Mouse (Mus musculus) midbrain, embryonic 15.5 days (tissue): ENCODE results near the gene Tent5b. TPM values are rescaled to one million over a fixed set of nuclear protein-coding genes. Genes with fewer than 3 reads are reported as not detected.
"Not testable (repeated sequence)": the region's sequence is repeated elsewhere in the genome, so short reads cannot be mapped to it uniquely, and the experiment has no call there.

Experiments used
- ATAC-seq: fragments of 200-750 bp; cut with Nextera tagmentation; replicated peaks from 2 replicates; pipeline ENCODE4 v1.8.0; 2017; ENCODE audit warnings: moderate TSS enrichment
- H3K27ac ChIP-seq: fragments of 300-500 bp; sonication (generic); 2 replicates; pipeline ENCODE4 v1.5.1; 2015; ENCODE audit warnings: mild to moderate bottlenecking, inconsistent platforms
- H3K27me3 ChIP-seq: fragments of 300-500 bp; sonication (generic); replicated peaks from 2 replicates; pipeline ENCODE4 v1.6.1; 2015; ENCODE audit warnings: inconsistent platforms
- H3K36me3 ChIP-seq: fragments of 300-500 bp; sonication (generic); replicated peaks from 2 replicates; pipeline ENCODE4 v1.6.1; 2015; ENCODE audit warnings: inconsistent platforms
- H3K4me1 ChIP-seq: fragments of 300-500 bp; sonication (generic); 2 replicates; pipeline ENCODE4 v1.6.1; 2015; ENCODE audit warnings: inconsistent platforms
- H3K4me2 ChIP-seq: fragments of 300-500 bp; sonication (generic); 2 replicates; pipeline ENCODE4 v1.6.1; 2015; ENCODE audit warnings: inconsistent platforms, mild to moderate bottlenecking, moderate library complexity
- H3K4me3 ChIP-seq: fragments of 300-500 bp; sonication (generic); 2 replicates; pipeline ENCODE4 v1.5.1; 2015; ENCODE audit warnings: mild to moderate bottlenecking, inconsistent platforms
- H3K9ac ChIP-seq: fragments of 300-500 bp; sonication (generic); 2 replicates; pipeline ENCODE4 v1.6.1; 2015; ENCODE audit warnings: mild to moderate bottlenecking, inconsistent platforms
- H3K9me3 ChIP-seq: fragments of 300-500 bp; sonication (generic); 2 replicates; pipeline ENCODE4 v1.6.1; 2016; ENCODE audit warnings: inconsistent platforms
- WGBS: fragments of 180-500 bp; shearing (Covaris S2); methylation state at CpG from one replicate; pipeline ENCODE4 v1.1.7; 2015; ENCODE audit warnings: mixed read lengths; 5-methylcytosine and 5-hydroxymethylcytosine counted together
- polyA plus RNA-seq: library from polyadenylated mRNA; unstranded; fragments of >200 nt; fragmentation: Nextera tagmentation; extraction: Ambion mirVana; gene quantifications from 2 replicates; pipeline ENCODE4 v1.2.1, GENCODE M21; 2015

The Tent5b gene
- polyA plus RNA-seq, 1 experiment from 2014 or later = 0.37 TPM

GRCm38 (mm10) chr4:133511050-133511449 lies 31.1 kb downstream of the Tent5b start:
- Histone ChIP-seq H3K27ac (no peak overlapping the region), H3K36me3 (no peaks in the 10 kb centered on the region), H3K9ac (no peak overlapping the region), H3K4me2 (no peak overlapping the region), H3K4me3 (no peak overlapping the region), H3K27me3 (peaks cover 2% of the 10 kb centered on the region; the same call in 1 of the 2 replicates), H3K9me3 (no peaks in the 10 kb centered on the region), H3K4me1 (no peaks in the 10 kb centered on the region)
- 80% methylated on average over 5 of the region's 5 CpGs for WGBS
- ATAC-seq = no peak

GRCm38 (mm10) chr4:133512511-133512910 lies 32.6 kb downstream of the Tent5b start:
- not testable (repeated sequence) for ATAC-seq, H3K4me2 ChIP-seq, H3K9me3 ChIP-seq, H3K9ac ChIP-seq, H3K27me3 ChIP-seq, H3K36me3 ChIP-seq, H3K4me3 ChIP-seq, H3K4me1 ChIP-seq, H3K27ac ChIP-seq
- WGBS = 62% methylated on average over 5 of the region's 5 CpGs

- WGBS = 7% methylated on average over 8 of the region's 8 CpGs
- H3K4me1 ChIP-seq = no peaks in the 10 kb centered on the region
- no peaks in the 10 kb centered on the region for H3K36me3 ChIP-seq
- H3K27me3 ChIP-seq = peaks cover 11% of the 10 kb centered on the region
- no peak overlapping the region for H3K27ac ChIP-seq
- H3K4me3 ChIP-seq = no peak overlapping the region
- H3K4me2 ChIP-seq = no peak overlapping the region
- H3K9ac ChIP-seq = no peak overlapping the region
- no peak for ATAC-seq
- no peaks in the 10 kb centered on the region for H3K9me3 ChIP-seq
Measured at GRCm38 (mm10) chr4:133512972-133513371, 33.0 kb downstream of the Tent5b start.

- Histone ChIP-seq H3K4me2 (peak within 1 kb of the TSS; percentile 33), H3K4me3 (peak within 1 kb of the TSS; percentile 27), H3K9ac (no peak within 1 kb of the TSS), H3K4me1 (peaks cover 8% of the 10 kb centered on the region; the same call in 1 of the 2 replicates), H3K9me3 (no peaks in the 10 kb centered on the region), H3K27ac (no peak within 1 kb of the TSS), H3K36me3 (no peaks in the 10 kb centered on the region), H3K27me3 (peaks cover 42% of the 10 kb centered on the region)
- no peak for ATAC-seq
- 4% methylated on average over 54 of the region's 69 CpGs for WGBS
Measured at GRCm38 (mm10) chr4:133518601-133519368, 38.9 kb downstream of the Tent5b start, which contains the start of gene Kdf1. Gene Kdf1, plus strand, starts transcription at chr4:133518963.

- WGBS = 5% methylated on average over 25 of the region's 25 CpGs
- H3K27me3 ChIP-seq = peaks cover 42% of the 10 kb centered on the region
- no peak for ATAC-seq
Measured at GRCm38 (mm10) chr4:133519369-133519665, 39.4 kb downstream of the Tent5b start.

GRCm38 (mm10) chr4:133521502-133521901 lies 41.6 kb downstream of the Tent5b start:
- Histone ChIP-seq H3K36me3 (no peaks in the 10 kb centered on the region), H3K4me2 (no peak overlapping the region), H3K27ac (no peak overlapping the region), H3K4me3 (no peak overlapping the region), H3K27me3 (peaks cover 42% of the 10 kb centered on the region), H3K4me1 (peaks cover 8% of the 10 kb centered on the region; the same call in 1 of the 2 replicates), H3K9ac (no peak overlapping the region), H3K9me3 (no peaks in the 10 kb centered on the region)
- no peak for ATAC-seq
- 72% methylated on average over 2 of the region's 2 CpGs for WGBS

More at GRCm38 (mm10) chr4:133519369-133519665, 39.4 kb downstream of the Tent5b start:
- Histone ChIP-seq H3K4me2 (peak overlapping the region; percentile 33), H3K4me1 (peaks cover 8% of the 10 kb centered on the region; the same call in 1 of the 2 replicates), H3K27ac (no peak overlapping the region), H3K9me3 (no peaks in the 10 kb centered on the region), H3K36me3 (no peaks in the 10 kb centered on the region), H3K4me3 (peak overlapping the region; percentile 27), H3K9ac (no peak overlapping the region)

GRCm38 (mm10) chr4:133527788-133528187 lies 47.9 kb downstream of the Tent5b start:
- no peak for ATAC-seq
- Histone ChIP-seq H3K9ac (no peak overlapping the region), H3K9me3 (no peaks in the 10 kb centered on the region), H3K36me3 (peaks cover 20% of the 10 kb centered on the region), H3K4me2 (no peak overlapping the region), H3K27ac (no peak overlapping the region), H3K4me3 (no peak overlapping the region), H3K27me3 (no peaks in the 10 kb centered on the region), H3K4me1 (no peaks in the 10 kb centered on the region)
- whole genome bisulfite sequencing = 76% methylated on average over 16 of the region's 16 CpGs

- H3K4me2 ChIP-seq = no peak overlapping the region
- no peak overlapping the region for H3K4me3 ChIP-seq
- H3K27ac ChIP-seq = no peak overlapping the region
- ATAC-seq = no peak
- peaks cover 39% of the 10 kb centered on the region for H3K36me3 ChIP-seq
- H3K9me3 ChIP-seq = no peaks in the 10 kb centered on the region
- H3K4me1 ChIP-seq = no peaks in the 10 kb centered on the region
- no peak overlapping the region for H3K9ac ChIP-seq
- no peaks in the 10 kb centered on the region for H3K27me3 ChIP-seq
- 91% methylated on average over 3 of the region's 3 CpGs for WGBS
Measured at GRCm38 (mm10) chr4:133532777-133533176, 52.8 kb downstream of the Tent5b start.

GRCm38 (mm10) chr4:133536081-133536480 lies 56.1 kb downstream of the Tent5b start:
- 87% methylated on average over 3 of the region's 3 CpGs for WGBS
- Histone ChIP-seq H3K27ac (no peak overlapping the region), H3K9ac (no peak overlapping the region), H3K9me3 (no peaks in the 10 kb centered on the region), H3K4me1 (no peaks in the 10 kb centered on the region), H3K36me3 (peaks cover 48% of the 10 kb centered on the region), H3K4me3 (no peak overlapping the region), H3K4me2 (no peak overlapping the region), H3K27me3 (no peaks in the 10 kb centered on the region)
- ATAC-seq = no peak

- WGBS = 89% methylated on average over 5 of the region's 5 CpGs
- H3K36me3 ChIP-seq = peaks cover 44% of the 10 kb centered on the region
Measured at GRCm38 (mm10) chr4:133536652-133537051, 56.7 kb downstream of the Tent5b start.

More at GRCm38 (mm10) chr4:133536652-133537051, 56.7 kb downstream of the Tent5b start:
- no peak overlapping the region for H3K9ac ChIP-seq
- no peaks in the 10 kb centered on the region for H3K9me3 ChIP-seq
- no peak overlapping the region for H3K27ac ChIP-seq
- no peaks in the 10 kb centered on the region for H3K4me1 ChIP-seq
- ATAC-seq = no peak
- no peak overlapping the region for H3K4me2 ChIP-seq
- no peak overlapping the region for H3K4me3 ChIP-seq
- no peaks in the 10 kb centered on the region for H3K27me3 ChIP-seq

Other genes with a start within 250 kb of the Tent5b start
- gene Map3k6, start 239.3 kb upstream of the Tent5b start, polyA plus RNA-seq = 1.6 and 2.0 TPM in 2 replicates
- 0.56 and 0.65 TPM in 2 replicates for gene Sytl1, start 217.0 kb upstream of the Tent5b start, polyA plus RNA-seq
- gene Tmem222, start 202.3 kb upstream of the Tent5b start, polyA plus RNA-seq = 118 and 120 TPM in 2 replicates
- gene Wdtc1, start 126.7 kb upstream of the Tent5b start, polyA plus RNA-seq = 23.2 and 26.3 TPM in 2 replicates
- gene Slc9a1, start 110.4 kb upstream of the Tent5b start, polyA plus RNA-seq = 9.9 and 11.1 TPM in 2 replicates
- 6.4 and 6.9 TPM in 2 replicates for gene Trnp1, start 18.4 kb downstream of the Tent5b start, polyA plus RNA-seq
- 0.95 and 0.99 TPM in 2 replicates for gene Kdf1, start 38.8 kb downstream of the Tent5b start, polyA plus RNA-seq
- gene Nudc, start 65.9 kb downstream of the Tent5b start, polyA plus RNA-seq = 246 and 255 TPM in 2 replicates
- 0.15 TPM in 1 of 2 replicates, not detected in the other for gene Nr0b2, start 73.2 kb downstream of the Tent5b start, polyA plus RNA-seq
- 8.1 and 9.1 TPM in 2 replicates for gene Gpatch3, start 94.6 kb downstream of the Tent5b start, polyA plus RNA-seq
- 18.2 and 21.2 TPM in 2 replicates for gene Gpn2, start 104.2 kb downstream of the Tent5b start, polyA plus RNA-seq
- 1.2 and 3.4 TPM in 2 replicates for gene Sfn, start 122.0 kb downstream of the Tent5b start, polyA plus RNA-seq
- gene Zdhhc18, start 170.0 kb downstream of the Tent5b start, polyA plus RNA-seq = 6.4 and 9.3 TPM in 2 replicates
- 16.0 and 16.2 TPM in 2 replicates for gene Pigv, start 192.5 kb downstream of the Tent5b start, polyA plus RNA-seq